Mouse (Mus musculus): ENCODE results near the gene Palld. TPM values are rescaled to one million over a fixed set of nuclear protein-coding genes. Genes with fewer than 3 reads are reported as not detected.
A peak's percentile ranks its signal among the peaks of the same experiment; 100 is the strongest.

Palld gene
- polyA plus RNA-seq, 1 experiment, result 58.2 TPM

DNA sequence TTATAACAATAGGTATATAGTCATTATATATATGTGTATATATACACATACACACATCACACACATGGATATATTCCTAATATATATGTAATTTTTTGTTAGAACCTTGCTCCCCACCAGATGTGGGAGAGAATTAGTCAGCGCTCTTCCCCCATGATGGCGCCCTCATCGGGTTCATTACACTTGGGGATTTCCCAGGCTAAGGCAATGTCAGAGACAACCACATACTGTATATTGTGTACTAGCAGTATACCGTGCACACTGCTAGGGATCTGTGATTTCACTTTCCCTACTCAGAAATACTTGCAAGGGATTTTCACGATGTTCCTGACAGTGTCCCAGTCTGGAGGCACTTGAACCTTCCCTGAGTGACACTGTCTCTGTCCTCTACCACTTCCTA is 341.3 kb downstream of the Palld start:
- no peaks in the 10 kb centered on the region for H3K27me3 ChIP-seq (ENCODE audit: control insufficient read depth, insufficient read depth, low read length)
- TF ChIP-seq POLR2A (IDR thresholded peaks at IDR 0.05; ENCODE audit: low read depth, low read length), result no peak
- TF ChIP-seq CTCF (IDR thresholded peaks at IDR 0.05; ENCODE audit: extremely low read depth, insufficient read length, insufficient replicate concordance, low read depth, low read length), result no peak
- H3K36me3 ChIP-seq (ENCODE audit: control insufficient read depth, insufficient read depth, low read length), result no peaks in the 10 kb centered on the region
- H3K4me1 ChIP-seq (ENCODE audit: control insufficient read depth, insufficient read depth, insufficient read length, low read length), result 0 out of 2 replicates have a peak, but pooled peaks cover 2% of the 10 kb centered on the region
- no peak overlapping the region for H3K27ac ChIP-seq (ENCODE audit: insufficient read depth, low read depth, low read length)
- no peak overlapping the region for H3K4me3 ChIP-seq (ENCODE audit: low read depth, low read length)
- WGBS, result 90% methylated on average over 5 of the region's 5 CpGs

DNA sequence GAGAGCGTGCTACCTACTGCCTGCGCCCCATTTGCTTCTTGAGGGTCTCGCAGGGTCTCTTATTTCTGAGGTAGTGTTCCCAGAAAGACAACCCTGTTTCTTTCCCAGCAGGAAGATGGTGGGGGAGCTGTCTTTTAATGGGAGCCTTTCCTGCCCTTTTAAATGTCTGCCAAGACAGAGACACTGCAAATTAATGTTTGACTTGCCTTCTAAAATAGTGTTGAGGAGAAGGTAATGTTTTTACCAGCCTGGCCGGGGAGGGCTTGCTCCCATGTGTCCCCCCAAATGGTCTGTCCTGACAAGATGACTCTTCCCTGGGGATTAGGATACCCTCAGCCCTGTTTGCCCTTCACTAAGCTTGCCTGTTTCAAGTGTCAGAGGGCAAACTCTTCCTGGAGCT is 342.5 kb downstream of the Palld start:
- TF ChIP-seq CTCF (IDR thresholded peaks at IDR 0.05; ENCODE audit: extremely low read depth, insufficient read length, insufficient replicate concordance, low read depth, low read length) (no peak), POLR2A (IDR thresholded peaks at IDR 0.05; ENCODE audit: low read depth, low read length) (no peak)
- Histone ChIP-seq H3K4me1 (ENCODE audit: control insufficient read depth, insufficient read depth, insufficient read length, low read length) (0 out of 2 replicates have a peak, but pooled peaks cover 2% of the 10 kb centered on the region), H3K36me3 (ENCODE audit: control insufficient read depth, insufficient read depth, low read length) (no peaks in the 10 kb centered on the region), H3K27ac (ENCODE audit: insufficient read depth, low read depth, low read length) (no peak overlapping the region), H3K27me3 (ENCODE audit: control insufficient read depth, insufficient read depth, low read length) (no peaks in the 10 kb centered on the region), H3K4me3 (ENCODE audit: low read depth, low read length) (no peak overlapping the region)
- 95% methylated on average over 4 of the region's 4 CpGs for WGBS

DNA sequence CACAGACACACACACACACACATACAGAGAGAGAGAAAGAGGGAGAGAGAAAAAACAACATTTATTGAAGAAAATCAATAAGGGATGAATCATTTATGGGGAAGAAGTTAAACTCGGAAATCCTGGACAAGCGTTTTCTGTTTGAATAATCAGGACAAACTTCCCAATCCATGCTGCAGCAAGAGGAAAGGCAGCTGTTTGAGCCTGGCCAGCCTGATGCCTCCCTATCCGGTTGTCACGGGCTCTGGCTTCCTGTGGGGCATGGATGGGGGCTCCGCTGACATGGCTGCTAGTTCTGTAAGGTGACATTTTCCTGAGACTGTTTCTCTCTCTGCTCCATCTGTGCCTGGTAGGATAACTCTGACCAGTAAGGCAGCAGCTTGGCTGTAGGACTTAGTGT is 343.0 kb downstream of the Palld start:
- no peaks in the 10 kb centered on the region for H3K27me3 ChIP-seq (ENCODE audit: control insufficient read depth, insufficient read depth, low read length)
- no peak for TF ChIP-seq POLR2A (IDR thresholded peaks at IDR 0.05; ENCODE audit: low read depth, low read length)
- no peak for TF ChIP-seq CTCF (IDR thresholded peaks at IDR 0.05; ENCODE audit: extremely low read depth, insufficient read length, insufficient replicate concordance, low read depth, low read length)
- H3K4me1 ChIP-seq (ENCODE audit: control insufficient read depth, insufficient read depth, insufficient read length, low read length), result 0 out of 2 replicates have a peak, but pooled peaks cover 2% of the 10 kb centered on the region
- no peaks in the 10 kb centered on the region for H3K36me3 ChIP-seq (ENCODE audit: control insufficient read depth, insufficient read depth, low read length)
- no peak overlapping the region for H3K27ac ChIP-seq (ENCODE audit: insufficient read depth, low read depth, low read length)
- H3K4me3 ChIP-seq (ENCODE audit: low read depth, low read length), result no peak overlapping the region
- WGBS, result 73% methylated on average over 5 of the region's 5 CpGs

DNA sequence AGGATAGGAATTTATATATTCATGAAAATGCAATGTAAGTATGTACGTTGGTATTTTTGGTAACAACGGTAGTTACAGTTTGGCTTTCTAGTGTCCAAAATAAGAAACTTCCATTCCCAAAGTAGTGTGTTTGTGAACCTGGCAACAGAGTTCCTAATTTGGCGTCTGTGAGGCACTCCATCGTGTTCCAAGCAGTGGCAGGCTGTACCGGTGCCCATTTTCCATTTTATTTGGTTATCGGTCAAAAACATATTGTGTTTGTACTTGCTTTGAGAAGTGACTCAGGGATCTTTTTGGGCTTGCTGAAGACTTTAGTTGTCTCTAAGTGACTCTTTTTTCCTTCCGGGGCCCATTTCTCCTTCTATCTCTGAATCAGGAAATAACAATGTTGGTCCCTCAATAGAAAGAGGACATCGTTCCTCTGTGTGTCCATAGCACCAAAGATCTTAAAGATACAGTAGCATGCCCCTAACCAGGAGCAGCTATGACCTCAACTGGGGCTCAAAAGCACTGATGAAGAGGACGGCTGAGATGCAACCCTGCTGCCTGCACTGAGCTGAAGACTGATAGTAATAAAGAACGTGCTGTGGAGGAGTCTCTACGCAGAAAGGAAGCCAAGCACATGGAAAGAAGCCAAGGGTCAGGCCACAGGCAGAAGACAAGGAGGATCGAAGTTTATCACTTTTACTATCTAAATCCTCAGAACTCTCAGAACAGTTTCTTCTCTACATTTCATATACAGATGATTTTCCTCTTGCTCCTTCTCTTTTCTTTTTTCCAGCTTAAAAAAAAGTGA is 344.2 kb downstream of the Palld start:
- no peak overlapping the region for H3K4me3 ChIP-seq (ENCODE audit: low read depth, low read length)
- TF ChIP-seq CTCF (IDR thresholded peaks at IDR 0.05; ENCODE audit: extremely low read depth, insufficient read length, insufficient replicate concordance, low read depth, low read length), result no peak
- TF ChIP-seq POLR2A (IDR thresholded peaks at IDR 0.05; ENCODE audit: low read depth, low read length), result no peak
- H3K4me1 ChIP-seq (ENCODE audit: control insufficient read depth, insufficient read depth, insufficient read length, low read length), result 0 out of 2 replicates have a peak, but pooled peaks cover 2% of the 10 kb centered on the region
- H3K27ac ChIP-seq (ENCODE audit: insufficient read depth, low read depth, low read length), result peak overlapping the region; percentile 1; the same call in 1 of the 2 replicates
- no peaks in the 10 kb centered on the region for H3K27me3 ChIP-seq (ENCODE audit: control insufficient read depth, insufficient read depth, low read length)
- WGBS, result 66% methylated on average over 12 of the region's 12 CpGs
- H3K36me3 ChIP-seq (ENCODE audit: control insufficient read depth, insufficient read depth, low read length), result no peaks in the 10 kb centered on the region

DNA sequence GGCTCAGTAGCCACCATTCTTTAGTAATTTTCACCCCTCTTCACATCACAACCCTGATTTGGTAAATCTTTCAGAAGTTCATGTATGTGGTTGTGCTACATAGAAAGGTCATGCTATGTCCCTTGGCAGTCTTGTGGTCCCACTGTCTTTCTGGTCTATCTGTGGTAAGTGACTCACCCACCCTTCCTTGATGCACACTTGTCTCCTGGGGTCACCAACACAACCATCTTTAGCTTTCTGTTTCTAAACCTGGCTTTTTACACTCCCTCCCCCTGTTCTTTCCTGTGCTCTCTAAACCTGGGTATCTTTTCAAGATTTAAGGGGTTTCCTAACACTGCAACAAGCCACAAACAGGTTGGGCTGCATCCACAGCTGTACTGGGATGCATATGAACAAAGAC is 345.5 kb downstream of the Palld start:
- Histone ChIP-seq H3K27ac (ENCODE audit: insufficient read depth, low read depth, low read length) (no peak overlapping the region), H3K4me1 (ENCODE audit: control insufficient read depth, insufficient read depth, insufficient read length, low read length) (0 out of 2 replicates have a peak, but pooled peaks cover 2% of the 10 kb centered on the region), H3K4me3 (ENCODE audit: low read depth, low read length) (no peak overlapping the region), H3K27me3 (ENCODE audit: control insufficient read depth, insufficient read depth, low read length) (no peaks in the 10 kb centered on the region), H3K36me3 (ENCODE audit: control insufficient read depth, insufficient read depth, low read length) (no peaks in the 10 kb centered on the region)
- TF ChIP-seq POLR2A (IDR thresholded peaks at IDR 0.05; ENCODE audit: low read depth, low read length) (no peak), CTCF (IDR thresholded peaks at IDR 0.05; ENCODE audit: extremely low read depth, insufficient read length, insufficient replicate concordance, low read depth, low read length) (no peak)

DNA sequence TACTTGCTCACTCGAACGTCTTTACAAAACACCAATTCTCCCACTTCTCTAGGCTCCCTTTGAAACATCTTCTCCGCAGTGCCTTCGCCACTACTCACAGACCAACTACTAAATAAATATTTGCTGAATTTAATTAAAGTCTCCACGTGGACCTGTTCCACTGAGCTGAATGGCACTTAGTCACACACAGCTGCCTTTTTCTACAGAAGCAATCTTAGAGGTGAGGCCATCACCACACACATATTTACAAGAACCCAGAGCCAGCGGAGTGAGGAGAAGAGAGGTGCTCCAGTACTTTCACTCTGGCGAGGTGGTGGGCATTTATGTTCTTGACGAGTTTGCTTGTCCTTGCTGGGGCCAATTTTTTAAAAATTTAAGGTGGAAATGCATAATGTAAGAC is 346.3 kb downstream of the Palld start:
- H3K27me3 ChIP-seq (ENCODE audit: control insufficient read depth, insufficient read depth, low read length), result no peaks in the 10 kb centered on the region
- H3K27ac ChIP-seq (ENCODE audit: insufficient read depth, low read depth, low read length), result no peak overlapping the region
- no peak overlapping the region for H3K4me3 ChIP-seq (ENCODE audit: low read depth, low read length)
- TF ChIP-seq POLR2A (IDR thresholded peaks at IDR 0.05; ENCODE audit: low read depth, low read length) (no peak), CTCF (IDR thresholded peaks at IDR 0.05; ENCODE audit: extremely low read depth, insufficient read length, insufficient replicate concordance, low read depth, low read length) (no peak)
- H3K4me1 ChIP-seq (ENCODE audit: control insufficient read depth, insufficient read depth, insufficient read length, low read length), result 0 out of 2 replicates have a peak, but pooled peaks cover 2% of the 10 kb centered on the region
- 59% methylated on average over 8 of the region's 8 CpGs for WGBS
- H3K36me3 ChIP-seq (ENCODE audit: control insufficient read depth, insufficient read depth, low read length), result no peaks in the 10 kb centered on the region

DNA sequence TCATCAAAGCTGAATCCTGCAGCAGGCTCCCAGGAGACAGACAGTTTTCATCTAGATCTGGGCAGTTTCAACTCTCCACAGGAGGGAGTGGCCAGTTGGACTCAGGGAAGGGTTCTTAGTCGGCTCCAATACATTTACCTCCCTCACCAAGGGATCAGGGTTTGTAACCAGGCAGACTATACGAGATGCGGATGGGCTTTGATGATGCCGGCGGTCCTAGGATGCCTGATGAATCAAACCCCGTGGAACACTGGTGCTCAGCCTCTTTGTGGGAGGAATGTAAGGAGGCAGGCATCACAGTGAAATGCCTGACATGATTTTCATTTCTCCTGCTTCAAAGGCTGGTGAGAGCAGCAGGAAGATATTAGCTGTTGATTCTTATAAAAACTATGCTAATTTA is 347.1 kb downstream of the Palld start:
- no peak overlapping the region for H3K4me3 ChIP-seq (ENCODE audit: low read depth, low read length)
- H3K4me1 ChIP-seq (ENCODE audit: control insufficient read depth, insufficient read depth, insufficient read length, low read length), result no peaks in the 10 kb centered on the region
- H3K36me3 ChIP-seq (ENCODE audit: control insufficient read depth, insufficient read depth, low read length), result no peaks in the 10 kb centered on the region; the same call in 1 of the 2 replicates
- no peak overlapping the region for H3K27ac ChIP-seq (ENCODE audit: insufficient read depth, low read depth, low read length)
- TF ChIP-seq CTCF (IDR thresholded peaks at IDR 0.05; ENCODE audit: extremely low read depth, insufficient read length, insufficient replicate concordance, low read depth, low read length), result no peak
- no peak for TF ChIP-seq POLR2A (IDR thresholded peaks at IDR 0.05; ENCODE audit: low read depth, low read length)
- no peaks in the 10 kb centered on the region for H3K27me3 ChIP-seq (ENCODE audit: control insufficient read depth, insufficient read depth, low read length)
- WGBS, result 77% methylated on average over 6 of the region's 6 CpGs

Measured in small intestine, adult 2 months (tissue).